Mouse (Mus musculus) C3H10T1/2 (cell line): ENCODE measurements around the gene Twf2. TPM values are rescaled to one million over a fixed set of nuclear protein-coding genes. Genes with fewer than 3 reads are reported as not detected.

Experiments used
- polyA plus RNA-seq, 2 experiments: library from polyadenylated mRNA; unstranded; fragments of >200 nt; fragmentation: generic; extraction: Trizol; gene quantifications; one replicate each; pipeline ENCODE4 v1.2.1; 2012; ENCODE audit warnings: missing spikeins in 2 of 2

Twf2 gene
- polyA plus RNA-seq = 10 to 100 TPM; 51.5 to 59.3 TPM

DNA sequence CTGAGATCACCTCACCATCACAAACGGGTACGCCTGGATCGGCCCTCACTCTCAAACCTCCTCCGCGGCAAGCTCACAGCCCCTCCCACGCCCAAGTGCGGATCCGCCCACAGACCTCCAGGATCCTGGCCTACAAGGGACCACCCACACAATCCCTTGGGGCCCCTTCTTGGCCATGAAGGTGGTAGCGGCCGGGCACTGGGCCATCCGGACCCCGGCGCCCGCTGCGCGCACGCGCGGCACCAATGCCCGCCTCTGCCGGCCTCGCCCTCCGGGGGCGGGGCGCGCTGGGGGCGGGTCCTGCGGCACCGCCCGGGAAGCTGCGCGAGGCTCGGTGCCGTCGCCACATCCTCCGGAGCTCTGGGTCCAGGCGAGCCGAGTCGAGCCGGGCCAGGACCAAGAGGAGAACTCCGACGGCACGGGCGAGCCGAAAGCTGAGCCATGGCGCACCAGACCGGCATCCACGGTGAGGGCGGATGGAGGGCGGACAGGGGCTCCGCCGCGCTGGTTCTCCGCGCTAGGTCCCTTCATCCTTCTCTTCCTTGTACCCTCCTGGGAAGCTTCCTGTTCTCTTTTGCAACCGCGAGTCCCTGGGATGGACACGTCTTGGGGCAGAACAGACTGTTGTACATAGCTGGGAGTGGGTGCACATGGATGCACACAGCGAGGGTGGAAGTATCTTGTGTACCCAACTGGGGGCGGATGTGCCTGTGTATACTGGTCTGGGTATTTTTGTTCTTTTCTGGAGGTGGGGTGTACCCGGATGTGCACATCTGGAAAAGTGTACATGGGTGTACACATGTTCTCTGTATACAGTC, at the start of gene Twf2:
Twf2 (plus strand) TSS at position 290 of the 818 bp plus-strand sequence.

DNA sequence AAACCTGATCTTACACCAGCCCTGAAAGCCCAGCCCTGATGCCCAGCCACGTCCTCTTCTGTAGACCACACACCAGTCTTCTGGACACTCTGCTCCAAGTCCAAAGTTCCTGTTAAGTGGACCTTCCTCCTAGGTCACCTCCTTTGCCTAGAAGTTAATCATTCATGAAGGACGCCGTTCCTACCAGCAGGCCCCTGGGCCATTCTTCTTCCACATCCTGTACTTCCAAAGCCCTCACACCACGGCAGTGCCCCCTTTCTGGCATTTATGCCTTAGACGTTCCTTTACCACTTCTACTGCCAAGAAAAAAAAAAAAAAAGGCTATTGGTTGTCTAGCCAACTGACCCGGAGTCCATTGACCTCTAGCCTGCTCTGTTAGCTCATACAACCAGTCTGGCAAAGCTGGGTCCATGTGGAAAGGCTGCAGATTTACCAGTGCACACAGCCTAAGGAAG, 44.8 kb upstream of the Twf2 start, which contains the start of gene Glyctk:
Glyctk (minus strand) TSS at position 102 of the 455 bp plus-strand sequence.

DNA sequence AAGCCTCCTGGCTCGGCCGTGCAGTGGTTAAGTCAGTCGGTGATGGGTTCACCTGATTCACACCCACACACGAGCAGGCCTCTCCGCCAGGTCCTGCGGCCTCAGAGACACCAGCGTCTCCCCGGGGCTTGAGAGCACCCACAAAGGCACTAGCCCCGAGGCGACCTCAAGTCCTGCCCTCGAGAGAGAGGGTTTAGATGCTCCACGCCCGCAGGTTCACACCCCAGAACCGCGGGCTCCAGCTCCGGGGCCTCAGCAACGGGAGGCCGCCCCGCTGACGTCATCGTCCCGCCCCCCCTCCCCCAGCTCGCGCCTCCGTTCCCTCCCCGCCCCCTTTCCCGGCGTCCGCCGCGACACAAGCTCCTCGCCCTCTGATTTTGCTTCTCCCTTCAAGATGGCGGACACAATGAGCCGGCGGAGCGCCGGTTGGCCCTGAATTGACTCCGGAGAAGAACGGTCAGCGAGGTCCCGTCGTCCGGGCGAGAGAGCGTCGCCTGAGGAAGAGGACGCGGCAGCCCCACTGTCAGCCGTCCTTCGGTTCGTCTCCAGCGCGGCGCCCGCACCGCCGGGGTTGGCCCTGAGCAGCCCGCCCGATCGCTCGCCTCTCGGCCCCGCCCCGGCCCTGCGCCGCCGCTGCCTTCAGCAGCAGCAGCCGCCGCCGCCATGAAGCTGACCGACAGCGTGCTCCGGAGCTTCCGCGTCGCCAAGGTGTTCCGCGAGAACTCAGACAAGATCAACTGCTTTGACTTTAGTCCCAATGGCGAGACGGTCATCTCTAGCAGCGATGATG, 32.2 kb upstream of the Twf2 start, which contains the start of gene Wdr82:
Wdr82 (plus strand) TSS at position 373 of the 790 bp plus-strand sequence.

DNA sequence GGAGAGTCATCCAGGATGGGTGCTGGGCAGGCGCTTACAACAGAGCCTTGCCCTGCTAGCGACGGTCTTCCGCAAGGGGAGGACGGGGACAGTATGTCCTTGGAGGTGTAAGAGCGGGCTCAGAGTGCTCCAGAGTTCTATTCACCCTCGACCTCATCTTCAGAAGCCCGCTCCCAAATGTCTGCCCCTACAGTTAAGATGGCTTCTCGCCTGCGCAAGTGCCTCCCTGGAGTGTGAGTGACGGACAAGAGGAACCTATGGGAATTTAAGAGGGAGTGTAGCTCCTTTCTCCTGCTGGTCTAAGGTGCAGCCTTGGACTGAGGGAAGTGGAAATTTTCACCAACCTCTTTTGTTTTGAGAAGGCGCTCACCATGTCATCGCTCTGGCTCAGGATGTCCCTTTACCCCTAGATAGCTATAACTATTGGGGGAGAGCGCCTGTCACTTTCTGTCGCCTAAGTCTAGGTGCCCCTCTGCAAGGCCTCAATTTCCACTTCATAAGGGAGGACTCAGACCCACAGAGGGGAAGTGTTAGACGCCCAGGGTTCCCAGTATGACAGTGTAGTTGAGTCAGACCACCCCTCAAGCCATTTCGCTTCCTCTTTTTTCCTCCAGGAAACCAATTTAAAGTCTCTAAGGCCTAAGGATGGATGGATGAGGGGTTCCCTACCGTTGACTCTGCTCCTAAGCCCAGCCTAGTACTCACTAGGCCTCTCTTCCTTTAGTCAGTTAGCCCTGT, 3.2 kb upstream of the Twf2 start, which contains the start of gene Ppm1m:
Ppm1m (minus strand) TSS at position 212 of the 738 bp plus-strand sequence.

DNA sequence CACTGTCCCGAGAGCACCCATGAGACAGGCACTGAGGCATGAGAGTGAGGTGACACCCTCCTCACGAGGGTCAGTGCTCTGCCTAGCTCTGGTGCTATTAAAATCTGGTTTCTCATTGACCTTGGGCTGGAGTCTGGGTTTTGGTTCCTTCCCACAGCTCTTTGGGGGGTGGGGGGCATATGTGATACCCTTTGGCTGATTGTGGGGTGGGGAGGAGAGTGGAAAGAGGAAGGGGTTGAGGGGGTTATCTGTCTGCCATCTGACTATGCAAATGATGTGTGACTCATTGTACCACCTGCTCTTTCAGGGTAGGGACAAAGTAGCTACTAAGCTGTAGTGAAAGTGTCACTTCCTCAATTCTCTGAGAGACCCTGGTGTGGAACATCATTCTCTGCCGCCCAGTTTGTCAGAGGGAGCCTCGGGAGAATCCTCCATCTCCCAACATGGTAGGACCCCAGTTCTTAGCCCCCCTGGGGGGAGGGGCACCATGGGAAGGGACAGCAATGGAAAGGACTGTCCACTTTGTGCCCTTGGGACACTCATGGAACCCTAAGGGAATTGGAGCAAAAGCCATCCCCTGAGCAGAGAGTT, 19.4 kb downstream of the Twf2 start, which contains the start of gene Tlr9:
Tlr9 (plus strand) TSS at position 338 of the 591 bp plus-strand sequence.

Other genes with a start within 250 kb of the Twf2 start
- not detected for gene Col6a5, start 242.5 kb upstream of the Twf2 start, polyA plus RNA-seq
- gene Col6a4, start 106.3 kb upstream of the Twf2 start, polyA plus RNA-seq = under 1 TPM; 0.06 TPM
- 1 to 10 TPM in 1 of 2 experiments, under 1 TPM in 1; 0.71 to 1.6 TPM for gene Glyctk, start 45.0 kb upstream of the Twf2 start, polyA plus RNA-seq
- gene Wdr82, start 32.2 kb upstream of the Twf2 start, polyA plus RNA-seq = 10 to 100 TPM in 1 of 2 experiments, 1 to 10 TPM in 1; 8.1 to 38.8 TPM
- 10 to 100 TPM; 39.9 to 40.6 TPM for gene Ppm1m, start 3.4 kb upstream of the Twf2 start, polyA plus RNA-seq
- not detected for gene Tlr9, start 19.5 kb downstream of the Twf2 start, polyA plus RNA-seq
- gene Alas1, start 45.5 kb downstream of the Twf2 start, polyA plus RNA-seq = 10 to 100 TPM; 17.3 to 67.5 TPM
- 10 to 100 TPM; 16.9 to 35.1 TPM for gene Poc1a, start 78.0 kb downstream of the Twf2 start, polyA plus RNA-seq
- gene Dusp7, start 165.5 kb downstream of the Twf2 start, polyA plus RNA-seq = 10 to 100 TPM in 1 of 2 experiments, 1 to 10 TPM in 1; 2.0 to 12.1 TPM
- 100 to 1,000 TPM in 1 of 2 experiments, 10 to 100 TPM in 1; 59.4 to 106 TPM for gene Rpl29, start 226.3 kb downstream of the Twf2 start, polyA plus RNA-seq
- gene Acy1, start 235.2 kb downstream of the Twf2 start, polyA plus RNA-seq = 10 to 100 TPM; 20.4 to 31.4 TPM
- gene Abhd14b, start 244.4 kb downstream of the Twf2 start, polyA plus RNA-seq = 10 to 100 TPM; 25.4 to 55.1 TPM
- gene Abhd14a, start 244.6 kb downstream of the Twf2 start, polyA plus RNA-seq = 10 to 100 TPM; 20.7 to 21.6 TPM